Comparison of ENCODE assay signal across 12 mouse cellular contexts in the genomic region with DNA sequence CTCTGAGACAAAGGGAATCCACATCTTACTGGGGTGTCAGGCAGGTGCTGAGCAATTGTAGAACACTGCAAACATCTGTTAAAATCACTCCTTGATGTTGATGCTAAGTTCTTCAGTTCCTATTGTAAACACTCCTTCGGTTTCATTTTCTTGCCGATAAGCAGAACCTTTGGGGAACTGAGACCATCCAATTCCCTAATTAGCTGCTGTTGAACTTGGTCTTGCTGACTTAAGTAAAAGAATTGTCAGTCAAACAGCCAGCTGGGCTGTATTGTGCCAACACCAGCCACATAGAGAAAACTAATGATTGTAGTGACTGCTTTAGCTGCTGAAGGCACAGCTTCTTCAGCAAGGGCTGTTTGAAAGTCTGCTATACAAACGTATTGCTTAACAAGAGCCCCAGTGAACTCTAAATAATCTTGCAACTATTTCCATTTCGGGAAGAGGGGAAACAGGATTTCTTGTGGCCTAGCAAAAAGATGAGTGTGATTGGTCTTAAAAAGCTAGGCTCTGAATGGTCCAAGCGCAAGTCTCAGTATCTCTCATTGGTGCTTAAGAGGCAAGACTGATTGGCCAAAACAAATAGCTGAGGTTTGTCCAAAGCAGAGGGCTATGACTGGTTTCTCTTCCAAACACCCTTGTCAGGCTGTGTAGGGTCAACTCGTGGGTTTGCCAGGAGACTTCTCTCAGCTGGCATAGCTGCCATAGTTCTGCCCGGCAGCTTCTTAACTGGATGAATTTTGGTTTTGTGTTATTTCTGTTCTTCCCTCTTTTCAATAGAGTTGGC. TPM values are rescaled to one million over a fixed set of nuclear protein-coding genes. Genes with fewer than 3 reads are reported as not detected.
DNase-seq lines count a peak whose midpoint lies in the region; ATAC-seq and TF ChIP-seq lines count a peak whose summit lies in the region.
"Had no signal": no experiment of that assay in that cellular context is flagged by ENCODE, and none has a peak within 500 bp of the region (broad histone marks: within the 10 kb centered on the region; RNA-seq: fewer than 3 reads in every experiment).

No protein-coding gene starts in this region.

- peaks cover 23% of the 10 kb centered on the region for H3K79me2 ChIP-seq in MEL (ENCODE audit: control insufficient read depth, insufficient read depth, low read length, poor library complexity)

- H3K9me3 ChIP-seq in heart, embryonic 16.5 days (replicated peaks; ENCODE audit: control insufficient read depth, low read length), result no peaks in the 10 kb centered on the region
- H3K9me3 ChIP-seq in MEL (replicated peaks; ENCODE audit: insufficient read depth, low read length), result no peaks in the 10 kb centered on the region
- H3K9me3 ChIP-seq in liver, embryonic 13.5 days (replicated peaks), result no peaks in the 10 kb centered on the region
- H3K9me3 ChIP-seq in forebrain, embryonic 14.5 days (replicated peaks; ENCODE audit: control insufficient read depth, low read length), result no peaks in the 10 kb centered on the region
- H3K9me3 ChIP-seq in intestine, postnatal 0 days (ENCODE audit: control insufficient read depth), result no peaks in the 10 kb centered on the region
- H3K9me3 ChIP-seq: heart, embryonic 15.5 days; kidney, embryonic 15.5 days; midbrain, embryonic 15.5 days had no signal

- no peak; a peak in 1 of 4 replicates for TF ChIP-seq EP300 in MEL (IDR thresholded peaks at IDR 0.05; ENCODE audit: low read depth in 1 of 2, low read length in 2 of 2)

- H3K4me3 ChIP-seq in heart, embryonic 16.5 days (ENCODE audit: low read length), result no peak overlapping the region
- H3K4me3 ChIP-seq in MEL (ENCODE audit: control insufficient read depth in 1 of 2, insufficient read depth in 1 of 2, low read depth in 2 of 2, low read length in 2 of 2), result peak overlapping the region; percentile 32 to 54
- no peak overlapping the region for H3K4me3 ChIP-seq in liver, embryonic 13.5 days (replicated peaks)
- H3K4me3 ChIP-seq in forebrain, embryonic 14.5 days (ENCODE audit: low read depth, low read length), result no peak overlapping the region
- no peak overlapping the region for H3K4me3 ChIP-seq in intestine, postnatal 0 days (ENCODE audit: low read depth, low read length)
- H3K4me3 ChIP-seq: heart, embryonic 15.5 days; kidney, embryonic 15.5 days; midbrain, embryonic 15.5 days had no signal

- TF ChIP-seq POLR2A in MEL (IDR thresholded peaks at IDR 0.05; ENCODE audit: control insufficient read depth in 1 of 2, insufficient read depth in 1 of 2, low read depth in 1 of 2, low read length in 2 of 2, poor library complexity in 1 of 2), result peak in 1 of 2 experiments; percentile 40; a peak in 1 of 4 replicates

- DNase-seq in heart, postnatal 36 days, result no peak
- DNase-seq in MEL (ENCODE audit: low read depth, low spot score), result peak; percentile 89
- DNase-seq in liver, embryonic 13.5 days, result no peak
- peak; percentile 53 for DNase-seq in naive thymus-derived CD4-positive, alpha-beta T cell, adult 2 months (ENCODE audit: low read depth)
- no peak for DNase-seq in forebrain, embryonic 14.5 days (ENCODE audit: low spot score)
- DNase-seq: adrenal gland, adult 2 months had no signal

- no peaks in the 10 kb centered on the region for H3K27me3 ChIP-seq in heart, embryonic 16.5 days (ENCODE audit: control insufficient read depth, insufficient read depth, low read length)
- no peaks in the 10 kb centered on the region for H3K27me3 ChIP-seq in MEL (ENCODE audit: control insufficient read depth in 1 of 2, insufficient read depth in 2 of 2, low read length in 2 of 2)
- no peaks in the 10 kb centered on the region for H3K27me3 ChIP-seq in liver, embryonic 13.5 days
- no peaks in the 10 kb centered on the region for H3K27me3 ChIP-seq in forebrain, embryonic 14.5 days (replicated peaks; ENCODE audit: control insufficient read depth, insufficient read depth, low read length)
- no peaks in the 10 kb centered on the region for H3K27me3 ChIP-seq in intestine, postnatal 0 days (replicated peaks; ENCODE audit: control insufficient read depth, insufficient read depth, low read length)
- H3K27me3 ChIP-seq: heart, embryonic 15.5 days; kidney, embryonic 15.5 days; midbrain, embryonic 15.5 days had no signal

- intact Hi-C loops in heart, postnatal 36 days (cut with DNase I), result no loop called here

- H3K27ac ChIP-seq in heart, embryonic 16.5 days (ENCODE audit: low read length), result peak overlapping the region; percentile 34; the same call in 1 of the 2 replicates
- peak overlapping the region; percentile 81 for H3K27ac ChIP-seq in MEL (ENCODE audit: control insufficient read depth, low read depth, low read length)
- peak overlapping the region; percentile 42 for H3K27ac ChIP-seq in liver, embryonic 13.5 days
- H3K27ac ChIP-seq in forebrain, embryonic 14.5 days (ENCODE audit: low read depth, low read length), result no peak overlapping the region
- H3K27ac ChIP-seq in intestine, postnatal 0 days (ENCODE audit: low read depth, low read length), result no peak overlapping the region
- H3K27ac ChIP-seq: heart, embryonic 15.5 days; kidney, embryonic 15.5 days; midbrain, embryonic 15.5 days had no signal

- no peak for ATAC-seq in heart, embryonic 16.5 days (replicated peaks; ENCODE audit: extremely low read depth, insufficient read depth, low FRiP score)
- no peak for ATAC-seq in liver, embryonic 13.5 days (ENCODE audit: low read depth)
- ATAC-seq in forebrain, embryonic 14.5 days, result no peak
- no peak for ATAC-seq in activated CD4-positive, CD25-positive, alpha-beta regulatory T cell, adult 4 months
- no peak for ATAC-seq in intestine, postnatal 0 days
- ATAC-seq: midbrain, embryonic 15.5 days had no signal

- H3K4me1 ChIP-seq in heart, embryonic 16.5 days (ENCODE audit: control insufficient read depth, insufficient read depth, low read length), result no peaks in the 10 kb centered on the region
- H3K4me1 ChIP-seq in MEL (ENCODE audit: control insufficient read depth in 1 of 2, insufficient read depth in 2 of 2, low read length in 2 of 2), result peaks cover 8 to 18% of the 10 kb centered on the region in 2 experiments; a peak in 3 of 4 replicates
- H3K4me1 ChIP-seq in liver, embryonic 13.5 days (replicated peaks), result peaks cover 51% of the 10 kb centered on the region
- H3K4me1 ChIP-seq in forebrain, embryonic 14.5 days (ENCODE audit: control insufficient read depth, insufficient read depth, low read length), result peaks cover 7% of the 10 kb centered on the region; the same call in 1 of the 2 replicates
- no peaks in the 10 kb centered on the region; the same call in 1 of the 2 replicates for H3K4me1 ChIP-seq in intestine, postnatal 0 days (replicated peaks; ENCODE audit: control insufficient read depth, insufficient read depth, low read length)

- no peak for TF ChIP-seq RAD21 in MEL (IDR thresholded peaks at IDR 0.05; ENCODE audit: low read depth, low read length)

- no peak overlapping the region for H3K9ac ChIP-seq in heart, embryonic 16.5 days (ENCODE audit: low read length)
- peak overlapping the region; percentile 31 for H3K9ac ChIP-seq in MEL (ENCODE audit: control insufficient read depth, low read depth, low read length, poor library complexity, severe bottlenecking)
- H3K9ac ChIP-seq in liver, embryonic 13.5 days, result 0 out of 2 replicates have a peak overlapping the region, but pooled peaks have one; percentile 11
- no peak overlapping the region for H3K9ac ChIP-seq in forebrain, embryonic 14.5 days (ENCODE audit: low read length)
- no peak overlapping the region for H3K9ac ChIP-seq in intestine, postnatal 0 days (ENCODE audit: low read depth, low read length)
- H3K9ac ChIP-seq: heart, embryonic 15.5 days; kidney, embryonic 15.5 days; midbrain, embryonic 15.5 days had no signal

- H3K4me2 ChIP-seq in heart, embryonic 16.5 days (ENCODE audit: low read depth, low read length), result no peak overlapping the region
- no peak overlapping the region for H3K4me2 ChIP-seq in liver, embryonic 13.5 days
- no peak overlapping the region for H3K4me2 ChIP-seq in forebrain, embryonic 14.5 days (ENCODE audit: low read length)
- no peak overlapping the region for H3K4me2 ChIP-seq in intestine, postnatal 0 days (replicated peaks; ENCODE audit: low read depth)
- H3K4me2 ChIP-seq: heart, embryonic 15.5 days; kidney, embryonic 15.5 days; midbrain, embryonic 15.5 days had no signal

- whole genome bisulfite sequencing in heart, embryonic 16.5 days, result 68% methylated on average over 7 of the region's 7 CpGs
- WGBS in liver, embryonic 13.5 days (ENCODE audit: insufficient replicate concordance), result 58% methylated on average over 7 of the region's 7 CpGs
- WGBS in forebrain, embryonic 14.5 days, result 71% methylated on average over 7 of the region's 7 CpGs
- 55% methylated on average over 7 of the region's 7 CpGs for WGBS in intestine, postnatal 0 days

- no peaks in the 10 kb centered on the region for H3K36me3 ChIP-seq in heart, embryonic 16.5 days (ENCODE audit: control insufficient read depth, insufficient read depth)
- peaks cover 0 to 24% of the 10 kb centered on the region in 2 experiments; a peak in 2 of 4 replicates for H3K36me3 ChIP-seq in MEL (ENCODE audit: control insufficient read depth in 1 of 2, insufficient read depth in 2 of 2, low read length in 2 of 2)
- no peaks in the 10 kb centered on the region for H3K36me3 ChIP-seq in liver, embryonic 13.5 days
- no peaks in the 10 kb centered on the region for H3K36me3 ChIP-seq in forebrain, embryonic 14.5 days (ENCODE audit: control insufficient read depth, insufficient read depth, low read length)
- no peaks in the 10 kb centered on the region for H3K36me3 ChIP-seq in intestine, postnatal 0 days (ENCODE audit: control insufficient read depth, insufficient read depth)
- H3K36me3 ChIP-seq: heart, embryonic 15.5 days; kidney, embryonic 15.5 days; midbrain, embryonic 15.5 days had no signal

- no peak for TF ChIP-seq CTCF in MEL (IDR thresholded peaks at IDR 0.05 in 2 of 3, conservative IDR thresholded peaks at IDR 0.05 in 1 of 3; ENCODE audit: control insufficient read depth in 1 of 3, insufficient read depth in 1 of 3, low read depth in 2 of 3, low read length in 3 of 3, poor library complexity in 1 of 3, severe bottlenecking in 1 of 3)
- no peak for TF ChIP-seq CTCF in intestine, postnatal 0 days (IDR thresholded peaks at IDR 0.05; ENCODE audit: low read depth)

RNA-seq across cellular contexts. Expression of gene Nmral1, which starts 3.2 kb away (rescaled TPM):
- polyA plus RNA-seq in heart, embryonic 16.5 days (2015; fragmentation: Nextera tagmentation; extraction: Ambion mirVana), result 29.7 and 29.9 TPM in 2 replicates
- 1 to 10 TPM; 2.8 to 3.4 TPM for total RNA-seq in heart, postnatal 36 days (2021)
- total RNA-seq in MEL (2012; rRNA removed), result 50.6 and 60.4 TPM in 2 replicates
- 10 to 100 TPM in 1 of 2 experiments, not detected in 1; 54.6 TPM for polyA plus RNA-seq in MEL (2012; ENCODE audit: insufficient read depth in 1 of 2, insufficient read length in 2 of 2, low read depth in 1 of 2, low replicate concordance in 2 of 2, missing spikeins in 1 of 2)
- polyA plus RNA-seq in liver, embryonic 13.5 days (2015; fragmentation: Nextera tagmentation; extraction: Ambion mirVana), result 48.0 and 48.2 TPM in 2 replicates
- polyA plus RNA-seq in forebrain, embryonic 14.5 days (2014; fragmentation: Nextera tagmentation; extraction: Ambion mirVana), result 127 and 143 TPM in 2 replicates
- polyA plus RNA-seq in activated CD4-positive, CD25-positive, alpha-beta regulatory T cell, adult 4 months (2017; shearing (Covaris generic)), result 10 to 100 TPM; 17.9 to 18.3 TPM
- polyA plus RNA-seq in intestine, postnatal 0 days (2015; fragmentation: Nextera tagmentation; extraction: Ambion mirVana), result 10.2 and 11.6 TPM in 2 replicates

RNA-seq across cellular contexts. Expression of gene Hmox2, which starts 3.8 kb away (rescaled TPM):
- polyA plus RNA-seq in heart, embryonic 16.5 days (2015; fragmentation: Nextera tagmentation; extraction: Ambion mirVana), result 98.1 and 101 TPM in 2 replicates
- 10 to 100 TPM; 72.2 to 88.2 TPM for total RNA-seq in heart, postnatal 36 days (2021)
- 41.5 and 45.7 TPM in 2 replicates for total RNA-seq in MEL (2012; rRNA removed)
- 10 to 100 TPM in 1 of 2 experiments, not detected in 1; 75.0 TPM for polyA plus RNA-seq in MEL (2012; ENCODE audit: insufficient read depth in 1 of 2, insufficient read length in 2 of 2, low read depth in 1 of 2, low replicate concordance in 2 of 2, missing spikeins in 1 of 2)
- 38.9 and 40.1 TPM in 2 replicates for polyA plus RNA-seq in liver, embryonic 13.5 days (2015; fragmentation: Nextera tagmentation; extraction: Ambion mirVana)
- 106 and 111 TPM in 2 replicates for polyA plus RNA-seq in forebrain, embryonic 14.5 days (2014; fragmentation: Nextera tagmentation; extraction: Ambion mirVana)
- polyA plus RNA-seq in activated CD4-positive, CD25-positive, alpha-beta regulatory T cell, adult 4 months (2017; shearing (Covaris generic)), result 100 to 1,000 TPM; 121 to 122 TPM
- 63.1 and 64.3 TPM in 2 replicates for polyA plus RNA-seq in intestine, postnatal 0 days (2015; fragmentation: Nextera tagmentation; extraction: Ambion mirVana)

RNA-seq across cellular contexts. Expression of gene Coro7, which starts 42.7 kb away (rescaled TPM):
- 13.7 TPM in 2 replicates for polyA plus RNA-seq in heart, embryonic 16.5 days (2015; fragmentation: Nextera tagmentation; extraction: Ambion mirVana)
- 10 to 100 TPM; 13.0 to 13.7 TPM for total RNA-seq in heart, postnatal 36 days (2021)
- total RNA-seq in MEL (2012; rRNA removed), result 9.8 and 11.5 TPM in 2 replicates
- polyA plus RNA-seq in MEL (2012; ENCODE audit: insufficient read depth in 1 of 2, insufficient read length in 2 of 2, low read depth in 1 of 2, low replicate concordance in 2 of 2, missing spikeins in 1 of 2), result 10 to 100 TPM in 1 of 2 experiments, not detected in 1; 38.3 TPM
- 7.0 and 9.9 TPM in 2 replicates for polyA plus RNA-seq in liver, embryonic 13.5 days (2015; fragmentation: Nextera tagmentation; extraction: Ambion mirVana)
- polyA plus RNA-seq in forebrain, embryonic 14.5 days (2014; fragmentation: Nextera tagmentation; extraction: Ambion mirVana), result 9.2 and 18.3 TPM in 2 replicates
- polyA plus RNA-seq in activated CD4-positive, CD25-positive, alpha-beta regulatory T cell, adult 4 months (2017; shearing (Covaris generic)), result 100 to 1,000 TPM in 1 of 2 experiments, 10 to 100 TPM in 1; 98.7 to 102 TPM
- polyA plus RNA-seq in intestine, postnatal 0 days (2015; fragmentation: Nextera tagmentation; extraction: Ambion mirVana), result 25.3 and 27.5 TPM in 2 replicates

Comparison
In these comparisons a context has a peak if more than half of its experiments do, and no peak if none do; other contexts are left out.
1. H3K27ac ChIP-seq: peak in heart, embryonic 16.5 days (single experiment), MEL (single experiment) and liver, embryonic 13.5 days (single experiment); none in forebrain, embryonic 14.5 days (single experiment) and intestine, postnatal 0 days (single experiment).
2. H3K4me3 ChIP-seq: peak in MEL (2 of 2); none in heart, embryonic 16.5 days (single experiment), liver, embryonic 13.5 days (single experiment), forebrain, embryonic 14.5 days (single experiment) and intestine, postnatal 0 days (single experiment).
3. H3K9ac ChIP-seq: peak in MEL (single experiment) and liver, embryonic 13.5 days (single experiment); none in heart, embryonic 16.5 days (single experiment), forebrain, embryonic 14.5 days (single experiment) and intestine, postnatal 0 days (single experiment).
4. DNase-seq: peak in MEL (single experiment) and naive thymus-derived CD4-positive, alpha-beta T cell, adult 2 months (single experiment); none in heart, postnatal 36 days (0 of 2), liver, embryonic 13.5 days (single experiment) and forebrain, embryonic 14.5 days (single experiment).